Mouse (Mus musculus) mesoderm, embryonic 11.5 days (tissue): Measurements from ENCODE around the gene Bok.

ENCODE experiments used
- DNase-seq: peaks from one replicate; pipeline ENCODE4 v3.0.0-alpha.2; 2012; ENCODE audit warnings: low read depth, low spot score

Gene Bok

DNA sequence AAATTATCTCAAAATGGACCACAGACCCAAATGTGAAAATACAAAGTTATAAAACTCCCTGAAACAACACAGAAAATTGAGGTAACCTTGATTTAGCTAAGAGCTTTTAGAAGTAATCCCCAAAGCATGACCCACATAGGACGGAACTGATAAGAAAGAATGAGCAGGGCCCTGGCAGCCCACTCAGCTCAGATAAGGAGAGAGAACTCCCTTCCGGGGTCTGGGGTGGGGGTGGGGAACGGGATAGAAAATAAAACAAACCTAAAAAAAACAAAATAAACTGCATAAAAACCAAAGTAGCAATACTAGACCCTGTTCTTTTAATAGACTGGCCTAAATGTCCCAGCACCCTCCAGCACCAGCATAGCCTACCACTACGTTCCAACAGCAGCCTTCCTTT lies 56.5 kb downstream of the Bok start:
- no peak for DNase-seq

DNA sequence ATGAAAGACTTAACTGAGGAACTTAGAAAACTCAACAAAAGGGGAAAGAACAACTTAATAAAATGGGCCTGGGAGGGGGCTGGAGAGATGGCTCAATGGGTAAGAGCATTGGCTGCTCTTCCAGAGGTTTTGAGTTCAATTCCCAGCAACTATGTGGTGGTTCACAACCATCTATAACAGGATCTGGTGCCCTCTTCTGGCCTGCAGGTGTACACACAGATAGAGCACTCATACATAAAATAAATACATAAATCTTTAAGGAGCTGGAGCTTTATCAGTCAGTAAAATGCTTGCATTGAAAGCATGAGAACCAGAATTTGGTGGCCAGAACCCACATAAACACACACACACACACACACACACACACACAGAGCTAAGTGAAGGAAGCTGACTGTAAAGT lies 57.5 kb downstream of the Bok start:
- no peak for DNase-seq
